Mouse (Mus musculus) stomach, embryonic 14.5 days (tissue): ENCODE results near the gene Cbx7. TPM values are rescaled to one million over a fixed set of nuclear protein-coding genes. Genes with fewer than 3 reads are reported as not detected.
A peak's percentile ranks its signal among the peaks of the same experiment; 100 is the strongest.

Source experiments
- ATAC-seq: fragments of 200-750 bp; cut with Nextera tagmentation; 2 replicates; pipeline ENCODE4 v1.8.0; 2017; ENCODE audit warnings: low read depth, moderate TSS enrichment; ENCODE audit not compliant: insufficient number of reproducible peaks, insufficient read depth, low FRiP score
- H3K27ac ChIP-seq: fragments of 300-500 bp; sonication (generic); 2 replicates; pipeline ENCODE4 v1.5.1; 2014; ENCODE audit warnings: mild to moderate bottlenecking, low read length, moderate library complexity, mixed read lengths
- H3K27me3 ChIP-seq: fragments of 300-500 bp; sonication (generic); 2 replicates; pipeline ENCODE4 v1.6.1; 2014; ENCODE audit warnings: low read length, control low read depth, mixed read lengths; ENCODE audit not compliant: control insufficient read depth, insufficient read depth
- H3K36me3 ChIP-seq: fragments of 300-500 bp; sonication (generic); 2 replicates; pipeline ENCODE4 v1.6.1; 2014; ENCODE audit warnings: mild to moderate bottlenecking, control low read depth, low read length, moderate library complexity, mixed read lengths; ENCODE audit not compliant: control insufficient read depth, insufficient read depth
- H3K4me1 ChIP-seq: fragments of 300-500 bp; sonication (generic); 2 replicates; pipeline ENCODE4 v1.6.1; 2014; ENCODE audit warnings: low read length, control low read depth, mixed read lengths; ENCODE audit not compliant: control insufficient read depth, insufficient read depth
- H3K4me2 ChIP-seq: fragments of 300-500 bp; sonication (generic); replicated peaks from 2 replicates; pipeline ENCODE4 v1.6.1; 2014; ENCODE audit warnings: low read depth, low read length, control low read depth
- H3K4me3 ChIP-seq: fragments of 300-500 bp; sonication (generic); 2 replicates; pipeline ENCODE4 v1.5.1; 2014; ENCODE audit warnings: low read depth, low read length, control low read depth
- H3K9ac ChIP-seq: fragments of 300-500 bp; sonication (generic); replicated peaks from 2 replicates; pipeline ENCODE4 v1.6.1; 2014; ENCODE audit warnings: low read depth, mild to moderate bottlenecking, control low read depth, low read length, moderate library complexity, mixed read lengths
- H3K9me3 ChIP-seq: fragments of 300-500 bp; sonication (generic); 2 replicates; pipeline ENCODE4 v1.6.1; 2016; ENCODE audit warnings: low read depth, low read length, control low read depth; ENCODE audit not compliant: control insufficient read depth
- WGBS: fragments of 180-500 bp; shearing (Covaris S2); extraction: QIAGEN DNeasy Blood & Tissue Kit; methylation state at CpG from one replicate; pipeline ENCODE4 v1.1.7; 2014; 5-methylcytosine and 5-hydroxymethylcytosine counted together
- polyA plus RNA-seq: library from polyadenylated mRNA; unstranded; fragments of >200 nt; fragmentation: Nextera tagmentation; extraction: Ambion mirVana; gene quantifications from 2 replicates; pipeline ENCODE4 v1.2.1, GENCODE M21; 2014

Gene Cbx7
- polyA plus RNA-seq = 5.0 and 5.8 TPM in 2 replicates

GRCm38 (mm10) chr15:79970940-79971339 is at the start of gene Cbx7:
TSS of gene Cbx7 (minus strand) at chr15:79971119.
- no peak for ATAC-seq
- Histone ChIP-seq H3K9ac (no peak within 1 kb of the TSS), H3K4me1 (no peaks in the 10 kb centered on the region), H3K4me3 (no peak within 1 kb of the TSS), H3K9me3 (no peaks in the 10 kb centered on the region), H3K27me3 (no peaks in the 10 kb centered on the region), H3K4me2 (no peak within 1 kb of the TSS), H3K27ac (no peak within 1 kb of the TSS), H3K36me3 (no peaks in the 10 kb centered on the region)
- 93% methylated on average over 11 of the region's 11 CpGs for WGBS

- Histone ChIP-seq H3K9ac (no peak overlapping the region), H3K27ac (no peak overlapping the region), H3K4me3 (no peak overlapping the region), H3K4me1 (peaks cover 5% of the 10 kb centered on the region; the same call in 1 of the 2 replicates), H3K4me2 (no peak overlapping the region), H3K9me3 (no peaks in the 10 kb centered on the region), H3K36me3 (no peaks in the 10 kb centered on the region), H3K27me3 (peaks cover 3% of the 10 kb centered on the region; the same call in 1 of the 2 replicates)
- 57% methylated on average over 4 of the region's 4 CpGs for WGBS
- no peak for ATAC-seq
Measured at GRCm38 (mm10) chr15:80020516-80020915, 49.6 kb upstream of the Cbx7 start.

DNA sequence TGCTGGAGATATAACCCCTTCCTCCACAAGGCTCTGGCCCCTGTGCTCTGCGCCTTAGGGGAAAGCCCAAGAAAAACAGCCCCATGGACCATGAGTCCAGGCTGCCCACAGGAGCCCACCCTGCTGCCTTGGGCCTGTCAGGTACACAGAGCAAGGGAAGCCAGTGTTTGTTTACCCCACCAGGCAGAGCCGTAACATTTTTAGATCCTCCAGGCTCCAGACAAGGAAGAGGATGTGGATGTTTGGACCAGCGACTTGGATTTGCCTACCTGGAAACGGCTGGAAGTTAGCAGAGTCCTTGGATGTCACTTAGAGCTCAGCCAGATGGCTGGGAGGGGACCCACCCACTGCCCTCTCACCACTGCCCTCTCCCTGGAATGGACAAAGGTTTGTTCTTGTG is 48.7 kb upstream of the Cbx7 start:
- H3K27ac ChIP-seq = no peak overlapping the region
- peaks cover 10% of the 10 kb centered on the region for H3K27me3 ChIP-seq
- ATAC-seq = no peak
- H3K4me3 ChIP-seq = no peak overlapping the region
- no peaks in the 10 kb centered on the region for H3K36me3 ChIP-seq
- H3K9ac ChIP-seq = no peak overlapping the region
- H3K9me3 ChIP-seq = no peaks in the 10 kb centered on the region
- 47% methylated on average over 4 of the region's 4 CpGs for WGBS
- peaks cover 9% of the 10 kb centered on the region for H3K4me1 ChIP-seq
- no peak overlapping the region for H3K4me2 ChIP-seq

DNA sequence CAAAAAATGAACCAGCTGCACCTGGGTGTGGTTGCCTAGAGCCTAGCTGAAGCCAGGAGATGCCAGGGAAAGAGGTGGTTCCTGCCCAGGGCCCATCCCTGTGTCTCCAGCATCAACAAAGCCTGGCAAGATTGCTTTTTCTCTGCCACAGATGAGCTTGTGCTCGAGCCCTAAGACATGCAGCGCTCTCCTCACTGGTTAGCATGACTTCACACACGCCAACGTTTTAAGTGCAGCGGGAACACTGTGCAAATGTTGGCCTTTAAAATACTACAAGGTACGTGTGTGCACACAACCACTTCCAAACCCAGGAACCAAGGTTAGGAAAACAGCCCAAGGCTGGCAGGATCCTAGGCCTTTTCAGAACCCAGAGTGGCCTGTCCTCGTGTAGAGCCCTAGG is 48.3 kb upstream of the Cbx7 start:
- Histone ChIP-seq H3K27ac (no peak overlapping the region), H3K4me3 (no peak overlapping the region), H3K9ac (no peak overlapping the region), H3K36me3 (no peaks in the 10 kb centered on the region), H3K27me3 (peaks cover 13% of the 10 kb centered on the region), H3K4me2 (no peak overlapping the region), H3K4me1 (peaks cover 9% of the 10 kb centered on the region), H3K9me3 (no peaks in the 10 kb centered on the region)
- ATAC-seq = no peak
- 80% methylated on average over 7 of the region's 7 CpGs for WGBS

GRCm38 (mm10) chr15:80016563-80017301 is 45.8 kb upstream of the Cbx7 start:
- Histone ChIP-seq H3K27me3 (peaks cover 21% of the 10 kb centered on the region), H3K27ac (no peak overlapping the region), H3K9ac (no peak overlapping the region), H3K4me1 (peaks cover 25% of the 10 kb centered on the region), H3K4me2 (no peak overlapping the region), H3K36me3 (no peaks in the 10 kb centered on the region), H3K4me3 (no peak overlapping the region), H3K9me3 (no peaks in the 10 kb centered on the region)
- ATAC-seq = no peak
- WGBS = 83% methylated on average over 9 of the region's 9 CpGs

- Histone ChIP-seq H3K4me1 (peaks cover 25% of the 10 kb centered on the region), H3K27ac (no peak overlapping the region), H3K36me3 (no peaks in the 10 kb centered on the region), H3K4me3 (peak overlapping the region; percentile 57; the same call in 1 of the 2 replicates), H3K4me2 (peak overlapping the region; percentile 98), H3K9ac (no peak overlapping the region), H3K27me3 (peaks cover 21% of the 10 kb centered on the region), H3K9me3 (no peaks in the 10 kb centered on the region)
- no peak for ATAC-seq
- 67% methylated on average over 7 of the region's 7 CpGs for WGBS
Measured at GRCm38 (mm10) chr15:80015211-80015952, 44.5 kb upstream of the Cbx7 start.

DNA sequence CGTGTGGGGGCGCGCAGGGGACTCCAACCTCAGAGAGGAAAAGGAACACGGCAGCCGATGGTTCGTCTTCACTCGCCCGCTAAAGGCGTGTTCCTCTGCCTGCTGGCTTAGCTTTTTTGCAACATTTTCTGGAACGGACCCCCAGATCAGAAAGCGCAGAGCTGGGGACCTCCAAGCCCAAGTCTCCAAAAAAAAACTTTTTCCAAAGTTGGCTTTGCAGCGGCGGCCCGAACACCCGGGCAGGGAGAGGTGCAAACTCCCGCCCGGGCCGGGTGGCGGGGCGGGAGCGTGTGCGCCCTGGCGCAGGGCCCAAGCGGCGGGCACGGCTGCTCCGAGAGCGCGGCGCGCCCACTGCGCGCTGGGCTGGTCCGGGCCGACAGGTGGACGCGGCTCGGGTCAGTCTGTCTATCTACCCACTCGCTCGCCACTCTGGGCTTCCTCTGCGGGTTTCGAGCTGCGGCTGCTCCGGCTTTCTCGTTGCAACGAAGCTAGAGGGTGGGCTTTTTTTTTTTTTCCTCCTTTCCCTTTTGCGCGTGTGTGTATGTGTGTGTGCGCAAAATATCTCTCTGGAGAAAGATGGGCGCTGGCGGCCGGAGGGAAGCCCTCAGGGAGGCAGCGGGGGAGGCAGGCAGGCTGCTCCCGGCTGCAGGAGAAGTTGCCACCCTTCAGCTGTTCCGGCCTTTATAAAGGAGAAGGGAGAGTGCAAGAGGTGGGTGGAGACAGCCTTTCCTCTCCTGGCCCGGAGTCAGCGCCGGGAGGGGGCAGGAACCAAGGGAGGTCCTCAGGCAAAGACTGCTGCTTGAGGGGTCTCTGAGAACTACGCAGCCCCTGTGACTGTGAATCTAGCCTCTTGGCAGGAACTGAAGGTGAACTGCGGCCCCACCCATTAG is 43.6 kb upstream of the Cbx7 start, which contains the start of gene Pdgfb:
Pdgfb (minus strand) TSS at position 657 of the 890 bp plus-strand sequence.
- Histone ChIP-seq H3K27me3 (peaks cover 21% of the 10 kb centered on the region), H3K4me3 (peak within 1 kb of the TSS; percentile 57), H3K9me3 (no peaks in the 10 kb centered on the region), H3K4me1 (peaks cover 25% of the 10 kb centered on the region), H3K27ac (peak within 1 kb of the TSS; percentile 78; the same call in 1 of the 2 replicates), H3K36me3 (no peaks in the 10 kb centered on the region), H3K4me2 (peak within 1 kb of the TSS; percentile 98), H3K9ac (peak within 1 kb of the TSS; percentile 74)
- WGBS = under 1% methylated on average over 60 of the region's 60 CpGs
- no peak for ATAC-seq

GRCm38 (mm10) chr15:80014031-80014320 is 43.1 kb upstream of the Cbx7 start:
- Histone ChIP-seq H3K36me3 (no peaks in the 10 kb centered on the region), H3K27me3 (peaks cover 21% of the 10 kb centered on the region), H3K27ac (peak overlapping the region; percentile 78; the same call in 1 of the 2 replicates), H3K9ac (peak overlapping the region; percentile 74; the same call in 1 of the 2 replicates), H3K9me3 (no peaks in the 10 kb centered on the region), H3K4me3 (peak overlapping the region; percentile 57), H3K4me1 (peaks cover 25% of the 10 kb centered on the region), H3K4me2 (peak overlapping the region; percentile 98)
- WGBS = 1% methylated on average over 36 of the region's 37 CpGs
- ATAC-seq = no peak
